Mouse (Mus musculus) MEL (cell line): ENCODE results near the gene Shld2.

Experiments used
- CTCF ChIP-seq, 3 experiments: IDR thresholded peaks in 2 of 3; conservative IDR thresholded peaks in 1 of 3; 2 replicates each; pipeline ENCODE4 v1.5.1; 2011 to 2012; ENCODE audit warnings: low read length in 3 of 3, low read depth in 2 of 3, mild to moderate bottlenecking in 2 of 3, improper control_type of control experiment in 1 of 3, inconsistent platforms in 1 of 3, mixed read lengths in 1 of 3, moderate library complexity in 1 of 3; ENCODE audit not compliant: control insufficient read depth in 1 of 3, insufficient read depth in 1 of 3, poor library complexity in 1 of 3, severe bottlenecking in 1 of 3
- GABPA ChIP-seq: IDR thresholded peaks from 2 replicates; pipeline ENCODE4 v1.6.1; 2012; ENCODE audit warnings: low read depth, mild to moderate bottlenecking, inconsistent platforms, low read length, improper control_type of control experiment, moderate library complexity
- MAX ChIP-seq: IDR thresholded peaks from 2 replicates; pipeline ENCODE4 v1.6.1; 2011; ENCODE audit warnings: low read length, improper control_type of control experiment
- MEF2A ChIP-seq: IDR thresholded peaks from 2 replicates; pipeline ENCODE4 v1.6.1; 2014; ENCODE audit warnings: low read depth, mild to moderate bottlenecking, inconsistent platforms, low read length, improper control_type of control experiment; ENCODE audit not compliant: poor library complexity, insufficient replicate concordance, severe bottlenecking; ENCODE audit errors: extremely low read depth
- NELFE ChIP-seq: IDR thresholded peaks from 2 replicates; pipeline ENCODE4 v1.6.1; 2011; ENCODE audit warnings: low read depth, low read length, improper control_type of control experiment
- ZNF384 ChIP-seq: IDR thresholded peaks from 2 replicates; pipeline ENCODE4 v1.6.1; 2012; ENCODE audit warnings: low read depth, mild to moderate bottlenecking, inconsistent platforms, low read length, improper control_type of control experiment

- TF ChIP-seq NELFE (no peak), ZNF384 (no peak), MEF2A (no peak), CTCF (IDR thresholded peaks at IDR 0.05 in 2 of 3, conservative IDR thresholded peaks at IDR 0.05 in 1 of 3; ENCODE audit: control insufficient read depth in 1 of 3, insufficient read depth in 1 of 3, low read depth in 2 of 3, low read length in 3 of 3, poor library complexity in 1 of 3, severe bottlenecking in 1 of 3) (no peak), MAX (no peak), GABPA (no peak)
Observed at GRCm38 (mm10) chr14:34252470-34253145, 57.7 kb downstream of the Shld2 start.
